Mouse (Mus musculus) thymus, adult 2 months (tissue): ENCODE results near the gene Gpatch4. TPM values are rescaled to one million over a fixed set of nuclear protein-coding genes. Genes with fewer than 3 reads are reported as not detected.

Source experiments
- DNase-seq: peaks from one replicate; pipeline ENCODE4 v3.0.0; 2021
- H3K27ac ChIP-seq: fragments of 200-500 bp; 2 replicates; pipeline ENCODE4 v1.5.1; 2012; ENCODE audit warnings: low read length, control low read depth; ENCODE audit not compliant: control insufficient read depth, insufficient read depth
- H3K27me3 ChIP-seq: fragments of 200-500 bp; 2 replicates; pipeline ENCODE4 v1.6.1; 2012; ENCODE audit warnings: mild to moderate bottlenecking, low read length, moderate library complexity, mixed read lengths; ENCODE audit not compliant: control insufficient read depth, insufficient read depth
- H3K36me3 ChIP-seq: fragments of 200-500 bp; 2 replicates; pipeline ENCODE4 v1.6.1; 2012; ENCODE audit warnings: mild to moderate bottlenecking, low read length, moderate library complexity; ENCODE audit not compliant: control insufficient read depth, insufficient read depth
- H3K4me1 ChIP-seq: fragments of 200-500 bp; replicated peaks from 2 replicates; pipeline ENCODE4 v1.6.1; 2012; ENCODE audit warnings: low read length; ENCODE audit not compliant: control insufficient read depth, insufficient read depth
- H3K4me3 ChIP-seq: fragments of 200-500 bp; 2 replicates; pipeline ENCODE4 v1.5.1; 2012; ENCODE audit warnings: mild to moderate bottlenecking, low read length, control low read depth, moderate library complexity; ENCODE audit not compliant: control insufficient read depth, insufficient read depth
- CTCF ChIP-seq: fragments of 200-500 bp; IDR thresholded peaks from 2 replicates; pipeline ENCODE4 v1.5.1; 2012; ENCODE audit warnings: mild to moderate bottlenecking, control low read depth, low read length, moderate library complexity, borderline replicate concordance; ENCODE audit not compliant: control insufficient read depth, poor library complexity, insufficient read depth; ENCODE audit errors: extremely low read depth
- POLR2A ChIP-seq: fragments of 200-500 bp; IDR thresholded peaks from 2 replicates; pipeline ENCODE4 v1.6.1; 2012; ENCODE audit warnings: mild to moderate bottlenecking, low read length, control low read depth, moderate library complexity; ENCODE audit not compliant: control insufficient read depth, poor library complexity, insufficient read depth; ENCODE audit errors: extremely low read depth
- WGBS: fragments of 180-500 bp; shearing (Covaris S2); methylation state at CpG from one replicate; pipeline ENCODE4 v1.1.7; 2018; 5-methylcytosine and 5-hydroxymethylcytosine counted together
- polyA plus RNA-seq: library from polyadenylated mRNA; depleted of rRNA; stranded (reverse); fragments of >200 nt; gene quantifications from 2 replicates; pipeline ENCODE4 v1.2.3, GENCODE M21; 2012

The Gpatch4 gene
- polyA plus RNA-seq, 1 experiment = 11.3 TPM

DNA sequence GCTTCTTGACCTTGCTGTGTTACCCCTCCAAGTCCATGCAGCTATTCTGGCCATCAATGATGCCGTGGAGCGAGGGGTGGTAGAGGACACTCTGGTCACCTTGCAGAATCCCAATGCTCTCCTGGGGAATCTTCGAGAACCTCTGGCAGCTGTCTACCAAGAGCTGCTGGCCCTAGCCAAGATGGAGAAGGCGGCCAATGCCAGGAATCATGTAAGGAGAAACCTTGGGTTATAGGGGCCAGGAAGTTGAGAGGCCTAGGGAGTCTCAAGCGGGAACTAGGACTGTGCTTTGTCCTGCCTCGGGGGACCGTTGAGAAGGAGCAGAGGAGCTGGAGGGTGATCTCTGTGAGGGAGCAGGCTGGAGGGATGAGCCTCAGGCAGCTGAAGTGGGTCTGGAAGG, 47.2 kb downstream of the Gpatch4 start:
- no peak for DNase-seq
- 97% methylated on average over 7 of the region's 7 CpGs for WGBS
- Histone ChIP-seq H3K4me1 (no peaks in the 10 kb centered on the region), H3K27ac (no peak overlapping the region), H3K27me3 (no peaks in the 10 kb centered on the region), H3K36me3 (no peaks in the 10 kb centered on the region), H3K4me3 (no peak overlapping the region)
- TF ChIP-seq POLR2A (no peak), CTCF (no peak)

DNA sequence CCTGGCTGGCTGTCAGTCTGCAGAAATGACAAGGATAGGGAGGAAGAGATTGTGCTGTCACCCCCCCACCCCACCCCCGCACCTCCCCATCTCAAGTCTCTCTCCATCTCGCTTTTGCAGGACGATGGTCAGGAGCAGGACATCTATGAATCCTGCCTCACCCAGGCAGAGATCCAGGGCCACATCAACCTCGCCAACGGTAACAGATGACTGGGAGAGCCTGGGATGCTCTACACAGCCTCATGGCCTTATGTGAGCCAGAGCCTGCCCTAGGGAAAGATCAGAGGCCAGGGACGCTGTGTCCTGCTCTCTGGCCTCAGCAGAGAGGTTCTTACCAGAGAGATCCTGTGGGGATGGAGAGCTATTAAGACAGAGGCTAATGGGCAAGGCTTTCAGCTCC, 47.7 kb downstream of the Gpatch4 start:
- no peak for DNase-seq
- TF ChIP-seq CTCF (no peak), POLR2A (no peak)
- WGBS = 98% methylated on average over 6 of the region's 6 CpGs
- H3K4me3 ChIP-seq = no peak overlapping the region
- H3K36me3 ChIP-seq = no peaks in the 10 kb centered on the region
- H3K4me1 ChIP-seq = no peaks in the 10 kb centered on the region
- H3K27ac ChIP-seq = no peak overlapping the region
- no peaks in the 10 kb centered on the region for H3K27me3 ChIP-seq

DNA sequence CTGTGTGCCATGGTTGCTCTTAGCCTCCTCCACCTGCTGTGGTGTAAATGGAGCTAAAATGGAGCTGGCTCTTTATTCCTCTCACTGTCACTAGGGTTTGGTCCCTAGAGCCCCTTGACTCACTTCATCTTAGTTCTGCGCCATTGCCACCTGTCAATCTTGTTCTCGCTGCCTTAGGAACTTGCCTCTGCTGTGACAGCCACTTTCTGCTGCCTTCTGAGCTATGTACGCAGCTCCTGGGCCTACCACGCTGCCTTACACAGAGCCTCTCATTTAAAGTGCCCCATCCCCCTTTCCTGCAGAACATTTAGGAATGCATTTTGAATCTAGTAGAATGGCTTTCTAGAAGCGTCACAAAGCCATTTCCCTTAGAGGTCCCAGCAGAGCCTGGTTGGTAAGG, 51.2 kb downstream of the Gpatch4 start:
- no peak for TF ChIP-seq CTCF
- TF ChIP-seq POLR2A = no peak
- H3K4me3 ChIP-seq = no peak overlapping the region
- H3K27me3 ChIP-seq = no peaks in the 10 kb centered on the region
- H3K36me3 ChIP-seq = no peaks in the 10 kb centered on the region
- no peak for DNase-seq
- 99% methylated on average over 5 of the region's 5 CpGs for WGBS
- no peak overlapping the region for H3K27ac ChIP-seq
- no peaks in the 10 kb centered on the region for H3K4me1 ChIP-seq

DNA sequence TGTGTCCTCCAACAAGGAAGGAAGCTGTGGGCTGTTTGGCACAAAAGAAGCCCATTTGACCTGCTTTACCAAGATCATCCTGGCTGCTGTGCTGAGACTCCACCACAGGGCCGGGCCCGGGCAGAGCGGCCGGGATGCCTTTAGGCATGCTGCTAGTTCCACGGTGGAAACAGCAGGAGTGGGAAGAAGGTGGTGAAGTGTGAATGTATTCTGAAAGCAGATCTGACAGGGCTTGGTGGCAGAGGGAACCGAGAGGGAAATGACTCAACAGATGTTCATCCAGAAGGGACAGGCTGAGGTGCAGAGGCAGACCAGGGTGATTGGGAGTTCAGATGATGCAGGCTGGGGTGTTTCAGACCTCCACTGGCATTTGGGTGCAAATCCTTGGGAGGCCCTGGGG, 54.8 kb downstream of the Gpatch4 start:
- 65% methylated on average over 6 of the region's 6 CpGs for WGBS
- H3K4me1 ChIP-seq = no peaks in the 10 kb centered on the region
- TF ChIP-seq POLR2A (no peak), CTCF (no peak)
- no peaks in the 10 kb centered on the region for H3K36me3 ChIP-seq
- no peak overlapping the region for H3K4me3 ChIP-seq
- H3K27me3 ChIP-seq = no peaks in the 10 kb centered on the region
- DNase-seq = no peak
- H3K27ac ChIP-seq = no peak overlapping the region

DNA sequence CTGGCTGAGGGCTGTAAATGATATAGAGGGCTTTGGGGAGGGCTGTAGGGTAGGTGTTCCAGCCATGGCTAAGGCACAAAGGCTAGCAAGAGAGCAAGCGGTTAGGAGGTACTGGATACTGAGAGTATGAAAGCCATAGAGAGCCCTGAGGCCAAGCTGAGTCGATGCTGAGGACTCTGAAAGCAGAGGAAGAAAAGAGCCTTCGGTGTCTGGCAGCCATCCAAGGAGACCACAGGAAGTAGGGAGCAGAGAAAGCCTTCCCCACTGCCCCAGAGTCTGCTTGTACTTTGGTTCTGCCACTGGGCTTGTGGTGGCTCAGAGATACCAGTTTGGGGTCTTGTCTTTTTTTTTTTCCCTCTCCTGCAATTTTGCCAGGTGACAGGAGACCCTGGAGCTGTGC, 57.3 kb downstream of the Gpatch4 start:
- DNase-seq = no peak
- H3K36me3 ChIP-seq = no peaks in the 10 kb centered on the region
- no peak overlapping the region for H3K27ac ChIP-seq
- no peaks in the 10 kb centered on the region for H3K4me1 ChIP-seq
- 38% methylated on average over 3 of the region's 3 CpGs for WGBS
- no peak overlapping the region for H3K4me3 ChIP-seq
- TF ChIP-seq CTCF (no peak), POLR2A (no peak)
- H3K27me3 ChIP-seq = no peaks in the 10 kb centered on the region

DNA sequence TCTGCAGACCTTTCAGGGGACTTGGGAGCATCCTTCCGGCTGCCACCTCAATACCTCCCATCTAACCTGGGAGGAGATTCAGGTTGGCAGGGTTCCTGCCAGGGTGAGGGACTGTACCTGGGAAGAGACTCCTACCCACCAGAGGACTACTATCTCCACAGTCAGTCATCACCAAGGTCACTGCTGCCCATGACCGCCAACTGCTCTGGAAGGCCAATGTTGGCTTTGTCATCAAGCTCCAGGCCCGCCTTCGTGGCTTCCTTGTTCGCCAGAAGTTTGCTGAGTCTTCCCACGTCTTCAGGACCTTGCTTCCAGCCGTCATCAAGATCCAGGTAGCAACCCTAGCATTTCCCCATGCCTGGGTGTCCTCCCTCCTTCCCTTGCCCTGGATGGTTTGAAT, 58.8 kb downstream of the Gpatch4 start:
- DNase-seq = no peak
- no peaks in the 10 kb centered on the region for H3K27me3 ChIP-seq
- TF ChIP-seq CTCF = no peak
- no peak for TF ChIP-seq POLR2A
- H3K4me3 ChIP-seq = no peak overlapping the region
- H3K36me3 ChIP-seq = no peaks in the 10 kb centered on the region
- 92% methylated on average over 7 of the region's 7 CpGs for WGBS
- H3K4me1 ChIP-seq = no peaks in the 10 kb centered on the region
- H3K27ac ChIP-seq = no peak overlapping the region

DNA sequence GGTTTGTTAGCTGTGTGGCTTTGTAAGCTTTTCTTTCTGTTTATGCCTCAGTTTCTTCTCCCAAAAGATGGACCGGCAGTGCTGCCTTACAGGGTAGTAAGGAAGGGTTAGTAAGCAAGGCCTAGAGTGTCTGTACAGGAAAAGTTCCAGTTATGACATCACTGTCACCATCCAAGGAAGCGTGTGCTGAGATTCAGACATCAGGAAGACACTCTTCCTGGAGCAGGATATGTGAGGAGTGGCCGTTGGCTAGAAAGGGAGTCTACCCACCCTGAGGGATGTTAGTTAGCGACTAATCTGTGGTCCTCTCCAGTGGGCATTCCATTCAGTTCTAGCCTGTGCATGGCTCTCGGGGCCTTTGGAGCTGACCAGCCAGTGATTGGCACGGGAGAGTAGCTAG, 59.3 kb downstream of the Gpatch4 start:
- Histone ChIP-seq H3K4me1 (no peaks in the 10 kb centered on the region), H3K36me3 (no peaks in the 10 kb centered on the region), H3K4me3 (no peak overlapping the region), H3K27ac (no peak overlapping the region), H3K27me3 (no peaks in the 10 kb centered on the region)
- TF ChIP-seq CTCF = no peak
- TF ChIP-seq POLR2A = no peak
- WGBS = 89% methylated on average over 6 of the region's 6 CpGs
- DNase-seq = no peak
